Mouse (Mus musculus) embryonic facial prominence, embryonic 12.5 days (tissue): ENCODE data around the gene Dnase2b. TPM values are rescaled to one million over a fixed set of nuclear protein-coding genes. Genes with fewer than 3 reads are reported as not detected.

ENCODE experiments used
- ATAC-seq: fragments of 200-750 bp; cut with Nextera tagmentation; 2 replicates; pipeline ENCODE4 v1.8.0; 2017; ENCODE audit not compliant: insufficient number of reproducible peaks, insufficient read depth, low FRiP score, low TSS enrichment
- H3K27ac ChIP-seq: fragments of 300-500 bp; sonication (generic); 2 replicates; pipeline ENCODE4 v1.5.1; 2016; ENCODE audit warnings: mild to moderate bottlenecking
- H3K27me3 ChIP-seq: fragments of 300-500 bp; sonication (generic); 2 replicates; pipeline ENCODE4 v1.6.1; 2016; ENCODE audit warnings: mild to moderate bottlenecking, moderate library complexity
- H3K36me3 ChIP-seq: fragments of 300-500 bp; sonication (generic); 2 replicates; pipeline ENCODE4 v1.6.1; 2016; ENCODE audit warnings: mild to moderate bottlenecking
- H3K4me1 ChIP-seq: fragments of 300-500 bp; sonication (generic); 2 replicates; pipeline ENCODE4 v1.6.1; 2016
- H3K4me2 ChIP-seq: fragments of 300-500 bp; sonication (generic); replicated peaks from 2 replicates; pipeline ENCODE4 v1.6.1; 2016; ENCODE audit warnings: mild to moderate bottlenecking, moderate library complexity
- H3K4me3 ChIP-seq: fragments of 300-500 bp; sonication (generic); 2 replicates; pipeline ENCODE4 v1.5.1; 2016; ENCODE audit warnings: mild to moderate bottlenecking
- H3K9ac ChIP-seq: fragments of 300-500 bp; sonication (generic); 2 replicates; pipeline ENCODE4 v1.6.1; 2016; ENCODE audit warnings: mild to moderate bottlenecking, moderate library complexity
- H3K9me3 ChIP-seq: fragments of 300-500 bp; sonication (generic); 2 replicates; pipeline ENCODE4 v1.6.1; 2016; ENCODE audit warnings: mild to moderate bottlenecking, moderate library complexity
- WGBS: fragments of 180-500 bp; shearing (Covaris S2); methylation state at CpG from one replicate; pipeline ENCODE4 v1.1.7; 2016; 5-methylcytosine and 5-hydroxymethylcytosine counted together
- polyA plus RNA-seq: library from polyadenylated mRNA; unstranded; fragments of >200 nt; fragmentation: Nextera tagmentation; extraction: Ambion mirVana; gene quantifications from 2 replicates; pipeline ENCODE4 v1.2.1, GENCODE M21; 2016

Gene Dnase2b
- polyA plus RNA-seq, 1 experiment from 2014 or later: not detected

DNA sequence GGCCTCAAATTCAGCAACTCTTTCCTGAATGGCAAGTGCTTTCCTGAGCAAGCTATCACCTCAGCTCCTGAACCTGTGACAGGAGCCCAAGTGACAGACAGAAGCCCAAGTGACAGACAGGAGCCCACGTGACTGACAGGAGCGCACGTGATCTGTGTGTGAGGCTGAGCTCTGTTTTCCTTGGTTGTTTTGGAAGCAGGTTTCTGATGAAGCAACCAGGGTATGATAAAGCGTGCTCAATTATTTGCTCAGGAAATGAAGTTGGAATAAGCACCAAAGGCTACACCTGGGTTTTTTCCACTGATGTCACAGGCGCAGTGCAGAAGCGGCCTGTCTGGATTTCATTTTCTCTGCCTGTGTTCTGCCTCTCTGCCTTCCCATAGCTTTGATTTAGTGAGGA is 25.9 kb downstream of the Dnase2b start:
- Histone ChIP-seq H3K27me3 (no peaks in the 10 kb centered on the region), H3K4me1 (no peaks in the 10 kb centered on the region), H3K9me3 (no peaks in the 10 kb centered on the region), H3K36me3 (no peaks in the 10 kb centered on the region), H3K9ac (no peak overlapping the region), H3K4me3 (no peak overlapping the region), H3K4me2 (no peak overlapping the region), H3K27ac (no peak overlapping the region)
- WGBS: 68% methylated on average over 6 of the region's 6 CpGs
- ATAC-seq: no peak

DNA sequence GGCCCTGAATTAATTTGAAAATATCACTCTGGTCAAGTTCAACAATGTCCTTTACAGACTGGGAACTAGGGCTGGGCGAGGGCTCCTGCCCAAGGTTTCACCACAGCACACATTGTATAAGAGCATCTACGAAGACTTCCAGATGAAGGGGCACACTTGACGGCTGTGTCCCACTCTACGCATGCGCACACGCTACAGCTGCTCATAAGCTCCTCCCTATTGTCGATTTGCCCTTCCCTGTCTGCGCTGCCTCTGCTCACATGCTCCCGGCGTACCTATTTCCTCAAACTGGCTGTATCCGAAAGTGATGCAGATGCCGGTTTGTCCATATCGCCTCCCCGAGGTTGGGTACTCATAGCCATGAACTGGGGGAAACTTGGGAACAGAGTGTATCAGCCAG is 28.8 kb downstream of the Dnase2b start:
- no peaks in the 10 kb centered on the region for H3K36me3 ChIP-seq
- H3K9ac ChIP-seq: no peak overlapping the region
- WGBS: 92% methylated on average over 14 of the region's 14 CpGs
- no peak for ATAC-seq
- H3K4me1 ChIP-seq: no peaks in the 10 kb centered on the region
- no peaks in the 10 kb centered on the region for H3K27me3 ChIP-seq
- no peak overlapping the region for H3K4me3 ChIP-seq
- H3K4me2 ChIP-seq: no peak overlapping the region
- no peak overlapping the region for H3K27ac ChIP-seq
- H3K9me3 ChIP-seq: no peaks in the 10 kb centered on the region

DNA sequence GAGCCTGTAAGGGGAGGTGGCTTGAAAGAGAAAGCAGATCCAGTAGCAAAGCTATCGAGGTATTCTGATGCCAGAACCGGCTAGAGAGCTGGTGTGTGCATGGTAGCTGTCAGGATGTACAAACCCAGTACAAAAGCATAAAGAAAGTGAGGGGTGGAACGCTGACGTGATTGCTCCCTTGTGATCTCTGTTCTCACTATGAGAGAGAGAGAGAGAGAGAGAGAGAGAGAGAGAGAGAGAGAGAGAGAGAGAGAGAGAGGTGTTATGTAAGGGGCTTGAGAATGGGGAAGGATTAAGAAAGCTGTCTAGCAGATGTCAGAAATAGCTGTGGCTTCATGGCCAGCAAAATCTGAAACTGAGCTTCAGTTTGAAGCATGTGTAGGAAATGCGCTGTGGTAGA is 31.5 kb downstream of the Dnase2b start:
- Histone ChIP-seq H3K4me2 (no peak overlapping the region), H3K9ac (no peak overlapping the region), H3K36me3 (no peaks in the 10 kb centered on the region), H3K9me3 (no peaks in the 10 kb centered on the region), H3K4me1 (no peaks in the 10 kb centered on the region), H3K27ac (no peak overlapping the region), H3K27me3 (no peaks in the 10 kb centered on the region), H3K4me3 (no peak overlapping the region)
- WGBS: 55% methylated on average over 5 of the region's 5 CpGs
- ATAC-seq: no peak

DNA sequence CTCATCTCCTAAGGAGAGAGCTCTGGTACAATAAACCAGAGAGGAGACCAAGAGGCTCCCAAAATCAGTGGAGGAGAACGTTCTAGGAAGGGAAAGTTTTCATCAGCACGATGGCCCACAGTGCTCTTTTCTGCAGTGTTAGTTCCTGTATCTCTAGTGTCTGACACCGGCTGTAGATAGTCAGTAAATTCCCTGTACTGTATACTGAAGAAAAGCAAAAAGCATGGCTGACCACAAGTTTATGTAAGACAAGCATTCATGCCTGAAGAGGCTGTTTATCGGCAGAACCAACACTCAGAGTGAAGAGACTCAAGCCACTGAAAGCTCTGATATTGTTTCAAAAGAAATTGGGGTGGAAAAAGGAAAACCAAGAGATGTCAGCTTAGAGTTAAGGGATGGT is 31.9 kb downstream of the Dnase2b start:
- no peak overlapping the region for H3K4me2 ChIP-seq
- WGBS: 86% methylated on average over 4 of the region's 4 CpGs
- H3K9me3 ChIP-seq: no peaks in the 10 kb centered on the region
- ATAC-seq: no peak
- H3K4me3 ChIP-seq: no peak overlapping the region
- H3K27ac ChIP-seq: no peak overlapping the region
- no peaks in the 10 kb centered on the region for H3K27me3 ChIP-seq
- H3K9ac ChIP-seq: no peak overlapping the region
- H3K36me3 ChIP-seq: no peaks in the 10 kb centered on the region
- H3K4me1 ChIP-seq: no peaks in the 10 kb centered on the region

DNA sequence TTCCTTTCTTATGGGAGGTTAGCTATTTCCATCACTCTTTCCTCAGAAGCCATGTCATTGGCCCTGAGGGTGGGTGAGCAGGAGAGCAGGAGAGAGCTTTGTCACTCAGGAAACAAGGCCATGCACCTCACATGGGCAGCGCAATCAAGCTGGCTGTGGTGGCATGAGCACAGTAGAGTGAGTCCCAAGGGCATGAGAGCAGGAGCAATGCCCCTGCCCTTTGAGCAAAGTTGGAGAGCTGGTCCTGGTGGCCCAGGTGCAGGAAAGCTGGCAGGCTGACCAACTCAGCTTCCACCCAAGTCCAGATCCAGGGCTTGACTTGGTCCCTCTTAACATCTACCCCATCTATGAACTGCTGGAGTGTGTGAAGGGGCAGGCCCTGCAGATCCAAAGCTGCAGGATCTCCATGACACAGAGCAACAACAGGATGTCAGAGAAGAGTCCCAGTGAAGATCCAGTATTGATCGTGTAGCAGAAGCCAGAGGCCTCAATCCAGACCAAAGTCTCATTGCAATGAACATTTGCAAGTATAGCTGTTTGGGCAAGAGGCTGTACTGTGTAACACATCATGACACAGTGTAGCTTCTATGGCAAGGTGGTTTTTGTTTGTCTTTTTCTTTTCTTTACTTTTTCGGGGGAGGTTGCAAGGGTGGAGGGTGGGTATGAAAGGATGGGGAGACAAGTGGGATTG is 35.2 kb downstream of the Dnase2b start:
- H3K27ac ChIP-seq: no peak overlapping the region
- H3K9me3 ChIP-seq: no peaks in the 10 kb centered on the region
- H3K27me3 ChIP-seq: no peaks in the 10 kb centered on the region
- no peak overlapping the region for H3K4me3 ChIP-seq
- no peaks in the 10 kb centered on the region for H3K4me1 ChIP-seq
- H3K4me2 ChIP-seq: no peak overlapping the region
- no peaks in the 10 kb centered on the region for H3K36me3 ChIP-seq
- ATAC-seq: no peak
- no peak overlapping the region for H3K9ac ChIP-seq
- WGBS: 84% methylated on average over 3 of the region's 3 CpGs

DNA sequence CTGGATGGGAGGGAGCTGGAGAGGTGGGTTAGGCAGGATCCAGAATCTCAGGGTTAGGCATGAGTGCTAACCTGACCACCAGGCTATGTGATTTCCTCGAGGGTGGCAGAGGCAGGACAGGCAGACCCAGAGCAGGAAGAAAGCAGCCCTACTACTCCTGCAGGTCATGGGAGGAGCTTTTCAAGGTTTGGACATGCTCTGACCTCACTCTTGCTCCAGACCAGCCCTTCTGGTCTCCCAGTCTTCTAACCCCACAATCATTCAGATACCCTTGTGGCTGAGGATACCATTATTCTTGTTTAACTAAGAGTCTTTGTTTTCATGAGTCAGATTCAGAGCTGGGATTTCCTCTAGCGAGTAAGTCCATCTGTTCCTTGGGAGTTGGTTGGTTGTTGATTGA is 37.8 kb downstream of the Dnase2b start:
- Histone ChIP-seq H3K4me2 (no peak overlapping the region), H3K36me3 (no peaks in the 10 kb centered on the region), H3K27me3 (no peaks in the 10 kb centered on the region), H3K27ac (no peak overlapping the region), H3K9ac (no peak overlapping the region), H3K4me3 (no peak overlapping the region), H3K9me3 (no peaks in the 10 kb centered on the region), H3K4me1 (no peaks in the 10 kb centered on the region)
- WGBS: 62% methylated on average over 2 of the region's 2 CpGs
- ATAC-seq: no peak

DNA sequence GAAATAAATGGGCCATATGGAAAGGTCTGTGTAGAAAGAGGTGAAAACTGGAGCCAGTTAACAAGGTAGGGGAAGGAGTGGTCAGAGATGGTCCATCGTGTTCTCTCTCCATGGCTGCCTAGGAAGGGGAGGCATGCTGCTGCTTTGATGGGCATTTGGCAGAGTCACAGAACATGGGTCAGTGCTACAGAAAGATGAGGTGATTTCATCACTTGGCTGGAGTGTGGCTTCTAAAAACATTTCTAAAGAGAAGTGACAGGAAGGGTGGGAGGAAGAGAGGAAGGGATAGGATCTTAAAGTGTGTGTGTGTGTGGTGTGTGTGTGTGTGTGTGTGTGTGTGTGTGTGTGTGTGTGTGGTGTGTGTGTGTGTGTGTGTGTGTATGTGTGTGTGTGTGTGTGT is 44.1 kb downstream of the Dnase2b start:
- H3K4me2 ChIP-seq: no peak overlapping the region
- no peaks in the 10 kb centered on the region for H3K36me3 ChIP-seq
- H3K9ac ChIP-seq: no peak overlapping the region
- no peak for ATAC-seq
- no peaks in the 10 kb centered on the region for H3K27me3 ChIP-seq
- no peak overlapping the region for H3K4me3 ChIP-seq
- H3K9me3 ChIP-seq: no peaks in the 10 kb centered on the region
- H3K4me1 ChIP-seq: no peaks in the 10 kb centered on the region
- 78% methylated on average over 1 of the region's 1 CpGs for WGBS
- no peak overlapping the region for H3K27ac ChIP-seq

DNA sequence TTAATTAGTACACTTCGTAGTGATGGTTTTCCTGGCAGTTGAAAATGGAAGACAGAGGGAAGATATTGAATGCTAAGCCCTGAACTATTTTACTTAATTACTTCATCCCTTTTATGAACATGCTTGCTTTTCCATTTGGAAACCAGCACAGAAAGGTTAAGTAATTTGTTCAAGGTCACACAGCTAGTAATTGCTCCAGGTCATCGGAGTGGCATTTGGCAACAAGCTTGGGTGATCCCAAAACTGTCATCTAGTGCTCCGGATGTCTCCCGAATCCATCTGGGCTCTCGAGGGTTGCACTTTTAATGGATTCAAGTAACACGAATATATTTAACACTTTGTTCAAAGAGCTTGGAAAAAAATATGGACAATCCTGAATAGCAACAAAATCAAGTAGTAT is 44.5 kb downstream of the Dnase2b start:
- H3K4me1 ChIP-seq: no peaks in the 10 kb centered on the region
- no peak for ATAC-seq
- no peak overlapping the region for H3K4me3 ChIP-seq
- H3K4me2 ChIP-seq: no peak overlapping the region
- H3K9me3 ChIP-seq: no peaks in the 10 kb centered on the region
- no peaks in the 10 kb centered on the region for H3K27me3 ChIP-seq
- H3K9ac ChIP-seq: no peak overlapping the region
- WGBS: 76% methylated on average over 6 of the region's 6 CpGs
- H3K36me3 ChIP-seq: no peaks in the 10 kb centered on the region
- H3K27ac ChIP-seq: no peak overlapping the region

DNA sequence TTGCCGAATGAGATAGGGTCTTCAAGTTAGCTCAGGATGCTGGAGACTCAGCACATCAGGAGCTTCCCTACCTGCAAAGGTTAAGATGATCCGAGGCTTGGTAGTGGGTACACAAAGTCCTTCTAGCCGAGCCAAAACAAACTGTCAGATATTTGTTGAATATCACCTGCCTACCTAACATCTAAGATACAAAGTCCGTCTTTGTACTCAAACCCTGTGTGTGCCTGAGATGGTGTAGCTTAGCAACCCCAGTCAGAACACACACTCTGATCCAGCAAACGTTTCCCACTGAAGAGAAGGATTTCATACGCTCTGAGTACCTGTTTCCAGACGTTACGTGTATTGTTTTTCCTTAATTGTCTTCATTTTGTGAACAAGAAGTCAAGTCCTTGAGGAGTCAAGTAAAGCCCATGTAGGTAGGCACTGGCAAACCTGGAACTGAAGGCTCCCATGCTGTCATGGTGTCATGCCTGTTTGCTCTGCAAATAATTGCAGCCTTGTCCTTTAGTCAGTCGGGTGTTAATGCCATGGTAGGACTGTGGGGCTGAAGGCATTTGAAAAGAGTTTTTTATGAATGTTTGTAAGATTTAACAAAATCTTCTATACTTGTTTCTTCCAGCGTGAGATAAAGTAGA is 45.1 kb downstream of the Dnase2b start, which contains the start of gene Uox:
Uox (plus strand) TSS at position 279 of the 635 bp plus-strand sequence.
- Histone ChIP-seq H3K4me2 (no peak within 1 kb of the TSS), H3K9me3 (no peaks in the 10 kb centered on the region), H3K36me3 (no peaks in the 10 kb centered on the region), H3K4me1 (no peaks in the 10 kb centered on the region), H3K27me3 (no peaks in the 10 kb centered on the region), H3K27ac (no peak within 1 kb of the TSS), H3K4me3 (no peak within 1 kb of the TSS), H3K9ac (no peak within 1 kb of the TSS)
- WGBS: 78% methylated on average over 10 of the region's 10 CpGs
- no peak for ATAC-seq

DNA sequence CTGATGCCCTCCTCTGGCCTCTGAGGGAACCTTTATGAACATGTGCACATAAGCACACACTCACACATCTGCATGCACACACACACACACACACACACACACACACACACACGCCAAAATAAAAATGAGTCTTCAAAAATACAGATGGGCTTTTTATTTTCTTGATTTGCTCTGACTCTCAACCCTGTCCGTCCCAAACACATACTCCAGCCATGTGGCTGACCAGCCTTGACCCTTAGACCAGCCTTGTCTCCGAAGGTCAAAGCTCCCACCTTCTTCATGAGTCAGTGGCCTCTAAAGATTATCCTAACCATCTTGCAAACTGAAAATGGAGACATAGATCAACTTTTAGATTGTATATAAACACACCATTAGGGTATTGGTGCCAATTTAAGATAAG is 45.8 kb downstream of the Dnase2b start:
- WGBS: 82% methylated on average over 3 of the region's 3 CpGs

DNA sequence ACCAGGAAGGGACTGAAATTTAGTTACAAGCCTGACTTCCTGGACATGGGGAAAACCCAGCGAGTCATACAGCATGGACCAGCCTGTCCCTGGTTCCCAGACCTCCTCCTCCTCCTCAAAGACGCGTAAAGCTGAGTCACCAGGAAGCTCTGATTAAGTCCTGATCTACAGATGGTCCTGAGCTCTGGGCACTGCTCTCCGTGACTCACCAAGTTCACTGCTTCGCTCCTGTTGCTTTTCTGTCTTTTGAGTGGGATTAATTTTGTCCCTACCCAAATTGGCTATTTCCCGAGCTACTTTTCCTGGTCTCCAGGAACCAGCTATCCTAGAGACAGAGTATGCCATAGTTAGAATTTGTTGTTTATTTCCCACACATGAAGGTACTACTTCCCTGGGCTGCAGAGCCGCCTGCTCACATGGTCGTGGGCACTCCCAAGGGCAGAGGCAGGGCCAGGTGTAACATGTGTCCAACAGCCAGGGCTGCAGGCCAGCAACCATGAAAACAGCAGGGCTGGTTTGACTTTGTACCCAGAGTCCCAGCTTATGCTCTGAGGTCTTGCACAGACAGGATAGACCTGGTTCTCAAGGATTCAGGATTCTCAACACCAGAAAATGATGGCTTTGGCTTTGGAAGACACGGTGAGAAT is 47.4 kb downstream of the Dnase2b start:
- Histone ChIP-seq H3K9me3 (no peaks in the 10 kb centered on the region), H3K27me3 (no peaks in the 10 kb centered on the region), H3K4me2 (no peak overlapping the region), H3K9ac (no peak overlapping the region), H3K27ac (no peak overlapping the region), H3K4me1 (no peaks in the 10 kb centered on the region), H3K36me3 (no peaks in the 10 kb centered on the region), H3K4me3 (no peak overlapping the region)
- no peak for ATAC-seq
- WGBS: 68% methylated on average over 9 of the region's 9 CpGs

More for the DNA sequence above, 45.8 kb downstream of the Dnase2b start:
- H3K27ac ChIP-seq: no peak overlapping the region
- ATAC-seq: no peak
- no peaks in the 10 kb centered on the region for H3K36me3 ChIP-seq
- H3K9ac ChIP-seq: no peak overlapping the region
- no peak overlapping the region for H3K4me2 ChIP-seq
- H3K27me3 ChIP-seq: no peaks in the 10 kb centered on the region
- H3K4me3 ChIP-seq: no peak overlapping the region
- no peaks in the 10 kb centered on the region for H3K9me3 ChIP-seq
- no peaks in the 10 kb centered on the region for H3K4me1 ChIP-seq

DNA sequence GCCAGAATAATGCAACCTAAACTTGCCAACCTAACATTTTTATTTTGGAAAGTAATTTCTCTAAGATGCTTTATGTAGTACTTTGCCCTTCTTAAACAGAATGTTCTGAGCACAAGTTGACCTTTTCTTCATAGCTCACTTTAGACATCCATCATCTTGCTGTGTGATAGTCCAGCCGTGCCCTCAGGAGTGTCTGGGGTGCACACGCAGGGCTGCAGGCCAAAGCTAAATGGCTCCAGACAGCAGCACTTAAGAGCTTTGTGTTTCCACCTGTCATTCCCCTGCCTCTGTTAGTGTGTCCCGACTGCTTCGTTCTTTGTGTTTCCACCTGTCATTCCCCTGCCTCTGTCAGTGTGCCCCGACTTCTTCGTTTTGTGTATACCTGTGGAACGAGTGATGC is 48.0 kb downstream of the Dnase2b start:
- H3K27ac ChIP-seq: no peak overlapping the region
- no peaks in the 10 kb centered on the region for H3K36me3 ChIP-seq
- no peak overlapping the region for H3K4me2 ChIP-seq
- H3K27me3 ChIP-seq: no peaks in the 10 kb centered on the region
- no peak overlapping the region for H3K4me3 ChIP-seq
- no peaks in the 10 kb centered on the region for H3K9me3 ChIP-seq
- H3K4me1 ChIP-seq: no peaks in the 10 kb centered on the region
- H3K9ac ChIP-seq: no peak overlapping the region
- no peak for ATAC-seq
- 62% methylated on average over 7 of the region's 7 CpGs for WGBS
